In genomic region chr13:112801381-112802004, GRCm38 (mm10) we compare ENCODE assay signal across 8 mouse cellular contexts. TPM values are rescaled to one million over a fixed set of nuclear protein-coding genes. Genes with fewer than 3 reads are reported as not detected.
DNase-seq lines count a peak whose midpoint lies in the region; ATAC-seq and TF ChIP-seq lines count a peak whose summit lies in the region.

No protein-coding gene starts in this region.

- WGBS in kidney, embryonic 14.5 days, result under 1% methylated on average over 23 of the region's 23 CpGs
- 2% methylated on average over 22 of the region's 23 CpGs for WGBS in liver, postnatal 0 days (ENCODE audit: insufficient replicate concordance)

- H3K9me3 ChIP-seq in kidney, embryonic 14.5 days (ENCODE audit: control insufficient read depth, low read length), result no peaks in the 10 kb centered on the region
- no peaks in the 10 kb centered on the region for H3K9me3 ChIP-seq in liver, postnatal 0 days (ENCODE audit: low read length)

- no peak for TF ChIP-seq CTCF in liver, postnatal 0 days (IDR thresholded peaks at IDR 0.05; ENCODE audit: low read depth)

- TF ChIP-seq EP300 in liver, postnatal 0 days (IDR thresholded peaks at IDR 0.05; ENCODE audit: low read depth), result no peak

- H3K36me3 ChIP-seq in kidney, embryonic 14.5 days (ENCODE audit: control insufficient read depth, insufficient read depth, low read length), result peaks cover 14% of the 10 kb centered on the region; the same call in 1 of the 2 replicates
- peaks cover 8% of the 10 kb centered on the region for H3K36me3 ChIP-seq in liver, postnatal 0 days (replicated peaks; ENCODE audit: insufficient read depth, low read length)

- H3K4me2 ChIP-seq in kidney, embryonic 14.5 days (replicated peaks; ENCODE audit: low read depth, low read length), result peak overlapping the region; percentile 65
- H3K4me2 ChIP-seq in liver, postnatal 0 days (ENCODE audit: low read depth, low read length), result peak overlapping the region; percentile 91

- H3K4me3 ChIP-seq in kidney, embryonic 14.5 days (ENCODE audit: low read length), result peak overlapping the region; percentile 72
- H3K4me3 ChIP-seq in liver, postnatal 0 days (ENCODE audit: low read depth, low read length), result peak overlapping the region; percentile 79

- no peaks in the 10 kb centered on the region for H3K4me1 ChIP-seq in kidney, embryonic 14.5 days (ENCODE audit: control insufficient read depth, insufficient read depth, low read length)
- H3K4me1 ChIP-seq in liver, postnatal 0 days (ENCODE audit: insufficient read depth), result peaks cover 25% of the 10 kb centered on the region

- no peaks in the 10 kb centered on the region for H3K27me3 ChIP-seq in kidney, embryonic 14.5 days (ENCODE audit: control insufficient read depth, insufficient read depth, low read length)
- H3K27me3 ChIP-seq in liver, postnatal 0 days (ENCODE audit: insufficient read depth, low read length), result no peaks in the 10 kb centered on the region

- H3K27ac ChIP-seq in kidney, embryonic 14.5 days (ENCODE audit: low read depth, low read length), result peak overlapping the region; percentile 67
- H3K27ac ChIP-seq in liver, postnatal 0 days (ENCODE audit: low read depth), result peak overlapping the region; percentile 78

- H3K9ac ChIP-seq in kidney, embryonic 14.5 days (ENCODE audit: low read depth, low read length), result peak overlapping the region; percentile 79
- peak overlapping the region; percentile 85 for H3K9ac ChIP-seq in liver, postnatal 0 days (replicated peaks)

- DNase-seq in right cerebral cortex, adult 18-20 months, result peak; percentile 22
- DNase-seq in right cerebral cortex, postnatal 4 days, result no peak
- DNase-seq in c-Kit-negative CD71-positive TER-119-positive erythroid progenitor cells, embryonic 14.5 days (ENCODE audit: low read depth, low spot score), result peak; percentile 38
- peak; percentile 13 to 34 for DNase-seq in frontal cortex, postnatal 10 days (ENCODE audit: low spot score in 2 of 2)
- no peak for DNase-seq in liver, postnatal 0 days
- DNase-seq in ovary, postnatal 14 days (ENCODE audit: low spot score), result peak; percentile 26

- ATAC-seq in kidney, embryonic 14.5 days (ENCODE audit: low FRiP score, low TSS enrichment), result peak; percentile 73
- peak; percentile 7 for ATAC-seq in liver, postnatal 0 days
- ATAC-seq in monocyte, adult 5-6 weeks (replicated peaks; ENCODE audit: insufficient number of reproducible peaks, low FRiP score, low TSS enrichment, poor library complexity, severe bottlenecking), result no peak; the same call in 1 of the 2 replicates

RNA-seq across cellular contexts. Expression of gene Plpp1, which starts 0.9 kb away (rescaled TPM):
- polyA plus RNA-seq in kidney, embryonic 14.5 days (2014; fragmentation: Nextera tagmentation; extraction: Ambion mirVana), result 61.9 and 63.6 TPM in 2 replicates
- 44.6 and 55.4 TPM in 2 replicates for polyA plus RNA-seq in liver, postnatal 0 days (2015; fragmentation: Nextera tagmentation; extraction: Ambion mirVana)
- total RNA-seq in monocyte, adult 5-6 weeks (2017), result 1.6 to 1.8 TPM in 2 of 3 replicates, not detected in the other

Comparison
In these comparisons a context has a peak if more than half of its experiments do, and no peak if none do; other contexts are left out.
1. DNase-seq: peak in right cerebral cortex, adult 18-20 months (single experiment), c-Kit-negative CD71-positive TER-119-positive erythroid progenitor cells, embryonic 14.5 days (single experiment), frontal cortex, postnatal 10 days (2 of 2) and ovary, postnatal 14 days (single experiment); none in right cerebral cortex, postnatal 4 days (single experiment) and liver, postnatal 0 days (single experiment).